In genomic region chr4:129782857-129783331, GRCm38 (mm10) we compare ENCODE assay signal across 7 mouse cellular contexts. TPM values are rescaled to one million over a fixed set of nuclear protein-coding genes. Genes with fewer than 3 reads are reported as not detected.
DNase-seq lines count a peak whose midpoint lies in the region; ATAC-seq and TF ChIP-seq lines count a peak whose summit lies in the region.

No protein-coding gene starts in this region.

- no peaks in the 10 kb centered on the region for H3K36me3 ChIP-seq in lung, embryonic 14.5 days (ENCODE audit: insufficient read depth)
- H3K36me3 ChIP-seq in embryonic facial prominence, embryonic 13.5 days = no peaks in the 10 kb centered on the region
- H3K36me3 ChIP-seq in limb, embryonic 10.5 days = no peaks in the 10 kb centered on the region

- H3K4me1 ChIP-seq in lung, embryonic 14.5 days (ENCODE audit: insufficient read depth) = no peaks in the 10 kb centered on the region
- H3K4me1 ChIP-seq in embryonic facial prominence, embryonic 13.5 days = peaks cover 25% of the 10 kb centered on the region
- H3K4me1 ChIP-seq in limb, embryonic 10.5 days = peaks cover 23% of the 10 kb centered on the region

- 26% methylated on average over 3 of the region's 3 CpGs for whole genome bisulfite sequencing in lung, embryonic 14.5 days
- 11% methylated on average over 3 of the region's 3 CpGs for WGBS in embryonic facial prominence, embryonic 13.5 days
- 32% methylated on average over 3 of the region's 3 CpGs for WGBS in limb, embryonic 10.5 days

- DNase-seq in lung, embryonic 14.5 days = peak; percentile 15
- no peak for DNase-seq in lung, postnatal 14 days
- DNase-seq in limb, embryonic 10.5 days (ENCODE audit: low spot score) = no peak
- peak; percentile 49 for DNase-seq in skeletal muscle tissue, adult 2 months (ENCODE audit: low read depth, low spot score)
- DNase-seq in natural killer cell, adult 2 months (ENCODE audit: low spot score in 2 of 2) = no peak
- DNase-seq in cerebellum, postnatal 36 days = no peak

- no peak overlapping the region for H3K4me3 ChIP-seq in lung, embryonic 14.5 days (ENCODE audit: low read depth, low read length)
- no peak overlapping the region for H3K4me3 ChIP-seq in embryonic facial prominence, embryonic 13.5 days
- H3K4me3 ChIP-seq in limb, embryonic 10.5 days = no peak overlapping the region

- H3K27me3 ChIP-seq in lung, embryonic 14.5 days (ENCODE audit: insufficient read depth, low read length) = no peaks in the 10 kb centered on the region
- no peaks in the 10 kb centered on the region for H3K27me3 ChIP-seq in embryonic facial prominence, embryonic 13.5 days
- no peaks in the 10 kb centered on the region for H3K27me3 ChIP-seq in limb, embryonic 10.5 days (ENCODE audit: low read depth, poor library complexity, severe bottlenecking)

- no peaks in the 10 kb centered on the region for H3K9me3 ChIP-seq in lung, embryonic 14.5 days (ENCODE audit: low read depth, low read length)
- no peaks in the 10 kb centered on the region for H3K9me3 ChIP-seq in embryonic facial prominence, embryonic 13.5 days
- no peaks in the 10 kb centered on the region for H3K9me3 ChIP-seq in limb, embryonic 10.5 days (replicated peaks)

- H3K27ac ChIP-seq in lung, embryonic 14.5 days (ENCODE audit: low read depth) = peak overlapping the region; percentile 26; the same call in 1 of the 2 replicates
- H3K27ac ChIP-seq in embryonic facial prominence, embryonic 13.5 days = peak overlapping the region; percentile 84
- H3K27ac ChIP-seq in limb, embryonic 10.5 days = peak overlapping the region; percentile 54

- ATAC-seq in lung, embryonic 14.5 days (ENCODE audit: insufficient read depth) = peak; percentile 33; the same call in 1 of the 2 replicates
- 0 out of 2 replicates have a peak, but pooled peaks have one; percentile 53 for ATAC-seq in embryonic facial prominence, embryonic 13.5 days (ENCODE audit: insufficient number of reproducible peaks, insufficient read depth, low FRiP score, low TSS enrichment, low read depth)

- no peak for TF ChIP-seq CTCF in lung, embryonic 14.5 days (IDR thresholded peaks at IDR 0.05; ENCODE audit: low read depth)

- no peak overlapping the region for H3K4me2 ChIP-seq in lung, embryonic 14.5 days
- H3K4me2 ChIP-seq in embryonic facial prominence, embryonic 13.5 days = no peak overlapping the region

- no peak overlapping the region for H3K9ac ChIP-seq in lung, embryonic 14.5 days
- H3K9ac ChIP-seq in embryonic facial prominence, embryonic 13.5 days = peak overlapping the region; percentile 46; the same call in 1 of the 2 replicates

RNA-seq across cellular contexts. Expression of gene Ptp4a2, which starts 28.1 kb away (rescaled TPM):
- 291 and 336 TPM in 2 replicates for polyA plus RNA-seq in lung, embryonic 14.5 days (2014; fragmentation: Nextera tagmentation; extraction: Ambion mirVana)
- polyA plus RNA-seq in embryonic facial prominence, embryonic 13.5 days (2015; fragmentation: Nextera tagmentation; extraction: Ambion mirVana) = 318 and 325 TPM in 2 replicates
- polyA plus RNA-seq in limb, embryonic 10.5 days (2016; fragmentation: Nextera tagmentation; extraction: Ambion mirVana) = 298 and 321 TPM in 2 replicates

RNA-seq across cellular contexts. Expression of gene Khdrbs1, which starts 40.8 kb away (rescaled TPM):
- 139 and 144 TPM in 2 replicates for polyA plus RNA-seq in lung, embryonic 14.5 days (2014; fragmentation: Nextera tagmentation; extraction: Ambion mirVana)
- 143 and 152 TPM in 2 replicates for polyA plus RNA-seq in embryonic facial prominence, embryonic 13.5 days (2015; fragmentation: Nextera tagmentation; extraction: Ambion mirVana)
- 156 and 179 TPM in 2 replicates for polyA plus RNA-seq in limb, embryonic 10.5 days (2016; fragmentation: Nextera tagmentation; extraction: Ambion mirVana)

Comparison
In these comparisons a context has a peak if more than half of its experiments do, and no peak if none do; other contexts are left out.
1. DNase-seq: peak in lung, embryonic 14.5 days (single experiment) and skeletal muscle tissue, adult 2 months (single experiment); none in lung, postnatal 14 days (single experiment), limb, embryonic 10.5 days (single experiment), natural killer cell, adult 2 months (0 of 2) and cerebellum, postnatal 36 days (0 of 2).
2. H3K27ac ChIP-seq: peak in every context shown above with its lines; median percentile 84 in embryonic facial prominence, embryonic 13.5 days; 54 in limb, embryonic 10.5 days; 26 in lung, embryonic 14.5 days.